Mouse (Mus musculus) midbrain, embryonic 12.5 days (tissue): Measurements from ENCODE around the gene Nol12. TPM values are rescaled to one million over a fixed set of nuclear protein-coding genes. Genes with fewer than 3 reads are reported as not detected.

Source experiments
- ATAC-seq: fragments of 200-750 bp; cut with Nextera tagmentation; 2 replicates; pipeline ENCODE4 v1.8.0; 2017; ENCODE audit warnings: low read depth, moderate TSS enrichment, moderate library complexity; ENCODE audit not compliant: low FRiP score
- H3K27ac ChIP-seq: fragments of 300-500 bp; sonication (generic); replicated peaks from 2 replicates; pipeline ENCODE4 v1.5.1; 2016; ENCODE audit warnings: mild to moderate bottlenecking
- H3K27me3 ChIP-seq: fragments of 300-500 bp; sonication (generic); 2 replicates; pipeline ENCODE4 v1.6.1; 2016; ENCODE audit warnings: mild to moderate bottlenecking
- H3K36me3 ChIP-seq: fragments of 300-500 bp; sonication (generic); 2 replicates; pipeline ENCODE4 v1.6.1; 2016
- H3K4me1 ChIP-seq: fragments of 300-500 bp; sonication (generic); 2 replicates; pipeline ENCODE4 v1.6.1; 2016
- H3K4me2 ChIP-seq: fragments of 300-500 bp; sonication (generic); replicated peaks from 2 replicates; pipeline ENCODE4 v1.6.1; 2016; ENCODE audit warnings: mild to moderate bottlenecking, moderate library complexity
- H3K4me3 ChIP-seq: fragments of 300-500 bp; sonication (generic); 2 replicates; pipeline ENCODE4 v1.5.1; 2016; ENCODE audit warnings: mild to moderate bottlenecking
- H3K9ac ChIP-seq: fragments of 300-500 bp; sonication (generic); replicated peaks from 2 replicates; pipeline ENCODE4 v1.6.1; 2016; ENCODE audit warnings: mild to moderate bottlenecking, moderate library complexity
- H3K9me3 ChIP-seq: fragments of 300-500 bp; sonication (generic); 2 replicates; pipeline ENCODE4 v1.6.1; 2016; ENCODE audit warnings: mild to moderate bottlenecking
- WGBS: fragments of 180-500 bp; shearing (Covaris S2); methylation state at CpG from one replicate; pipeline ENCODE4 v1.1.7; 2016; 5-methylcytosine and 5-hydroxymethylcytosine counted together
- polyA plus RNA-seq: library from polyadenylated mRNA; unstranded; fragments of >200 nt; fragmentation: Nextera tagmentation; extraction: Ambion mirVana; gene quantifications from 2 replicates; pipeline ENCODE4 v1.2.1, GENCODE M21; 2016

Gene Nol12
- polyA plus RNA-seq, 1 experiment from 2014 or later = 59.6 TPM

DNA sequence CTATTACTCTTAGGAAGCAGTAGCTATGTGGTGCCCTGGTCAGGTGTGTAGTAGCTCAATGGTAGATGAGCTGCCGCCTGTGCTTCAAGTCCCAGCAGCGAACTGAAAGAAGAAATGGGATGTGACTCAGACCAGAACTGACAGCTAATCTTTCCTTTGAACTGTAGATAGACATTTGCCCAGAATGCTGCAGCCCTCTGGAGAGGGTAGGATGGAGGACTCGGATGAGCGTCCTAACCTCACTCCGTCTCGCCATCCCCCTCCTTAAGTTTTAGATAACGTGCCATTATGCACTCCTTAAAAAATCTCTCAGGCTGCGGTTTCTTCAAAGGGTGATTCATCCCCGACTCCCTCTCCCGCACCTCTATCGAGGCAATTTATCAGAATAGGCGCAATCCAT lies 14.8 kb upstream of the Nol12 start:
- Histone ChIP-seq H3K9ac (no peak overlapping the region), H3K27ac (no peak overlapping the region), H3K36me3 (peaks cover 20% of the 10 kb centered on the region), H3K4me1 (peaks cover 20% of the 10 kb centered on the region), H3K27me3 (0 out of 2 replicates have a peak, but pooled peaks cover 5% of the 10 kb centered on the region), H3K9me3 (no peaks in the 10 kb centered on the region), H3K4me3 (no peak overlapping the region), H3K4me2 (no peak overlapping the region)
- ATAC-seq = no peak
- 83% methylated on average over 12 of the region's 12 CpGs for WGBS

DNA sequence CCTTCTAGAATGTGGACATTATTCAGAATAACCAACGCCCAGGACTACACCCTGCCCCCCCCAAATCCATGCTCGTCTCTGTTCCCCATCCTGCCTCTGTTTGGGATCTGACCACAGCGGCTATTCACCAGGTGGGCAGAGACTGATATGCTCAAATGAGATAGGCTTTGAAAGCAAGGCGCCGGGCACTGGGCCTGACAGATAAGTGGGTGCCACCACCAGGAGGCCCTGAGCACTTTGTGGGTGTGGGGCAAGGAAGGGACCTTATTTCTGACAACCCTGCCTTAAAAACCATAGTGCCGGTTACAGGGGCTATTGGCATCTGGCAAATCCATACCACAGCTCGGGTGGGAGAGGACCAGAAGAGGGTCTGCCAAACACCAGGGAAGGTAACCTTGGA lies 12.0 kb upstream of the Nol12 start:
- H3K4me1 ChIP-seq = peaks cover 26% of the 10 kb centered on the region
- no peak overlapping the region for H3K27ac ChIP-seq
- H3K27me3 ChIP-seq = peaks cover 28% of the 10 kb centered on the region
- no peak for ATAC-seq
- no peak overlapping the region for H3K4me3 ChIP-seq
- no peaks in the 10 kb centered on the region for H3K9me3 ChIP-seq
- H3K9ac ChIP-seq = no peak overlapping the region
- 87% methylated on average over 7 of the region's 7 CpGs for WGBS
- H3K4me2 ChIP-seq = no peak overlapping the region
- H3K36me3 ChIP-seq = peaks cover 15% of the 10 kb centered on the region

DNA sequence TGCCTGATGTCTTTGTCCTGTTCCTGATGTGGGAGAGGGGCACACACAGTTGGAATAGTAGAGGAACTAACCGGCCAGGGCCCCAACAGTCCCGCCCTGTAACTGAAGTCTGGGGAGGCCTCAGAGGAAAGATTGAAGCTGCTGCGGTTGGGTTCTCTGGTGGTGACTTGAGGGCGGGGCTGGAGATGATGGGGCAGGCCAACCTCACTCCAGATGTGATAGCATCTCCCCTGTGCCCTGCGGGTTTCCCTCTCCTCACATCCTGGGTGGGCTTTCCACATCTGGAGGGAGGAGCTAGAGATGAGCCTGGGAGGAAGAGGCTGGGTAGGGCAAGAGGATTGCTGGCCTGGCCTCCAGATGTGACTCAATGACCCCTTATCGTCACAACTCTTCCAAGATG lies 11.1 kb upstream of the Nol12 start:
- peaks cover 35% of the 10 kb centered on the region for H3K4me1 ChIP-seq
- no peak overlapping the region for H3K9ac ChIP-seq
- WGBS = 74% methylated on average over 6 of the region's 6 CpGs
- no peak for ATAC-seq
- H3K4me2 ChIP-seq = no peak overlapping the region
- H3K9me3 ChIP-seq = no peaks in the 10 kb centered on the region
- peaks cover 8% of the 10 kb centered on the region for H3K36me3 ChIP-seq
- H3K4me3 ChIP-seq = no peak overlapping the region
- H3K27me3 ChIP-seq = peaks cover 28% of the 10 kb centered on the region
- H3K27ac ChIP-seq = no peak overlapping the region

DNA sequence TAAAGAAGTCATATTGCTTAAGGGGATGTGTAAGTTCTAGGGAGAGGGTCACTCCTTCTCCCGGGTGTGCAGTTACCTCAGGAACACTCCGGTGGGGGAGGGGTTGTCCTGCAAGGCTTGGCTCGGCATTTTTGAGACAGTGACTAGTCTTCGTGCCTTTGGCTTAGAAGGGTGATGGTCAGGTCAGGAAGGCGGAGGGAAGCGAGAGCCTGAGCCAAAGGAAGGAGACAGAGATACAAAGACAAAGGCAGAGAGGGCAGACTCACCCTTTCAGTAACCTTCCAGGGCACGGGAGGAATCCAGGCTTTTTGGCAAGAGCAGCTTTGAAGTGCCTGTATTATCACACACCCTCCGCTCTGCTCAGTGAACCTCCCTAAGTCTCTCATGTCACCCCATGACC lies 9.6 kb upstream of the Nol12 start:
- Histone ChIP-seq H3K27me3 (peaks cover 28% of the 10 kb centered on the region), H3K36me3 (no peaks in the 10 kb centered on the region), H3K4me1 (peaks cover 36% of the 10 kb centered on the region), H3K9ac (no peak overlapping the region), H3K4me2 (no peak overlapping the region), H3K4me3 (no peak overlapping the region), H3K9me3 (no peaks in the 10 kb centered on the region), H3K27ac (no peak overlapping the region)
- ATAC-seq = no peak
- WGBS = 31% methylated on average over 8 of the region's 8 CpGs

DNA sequence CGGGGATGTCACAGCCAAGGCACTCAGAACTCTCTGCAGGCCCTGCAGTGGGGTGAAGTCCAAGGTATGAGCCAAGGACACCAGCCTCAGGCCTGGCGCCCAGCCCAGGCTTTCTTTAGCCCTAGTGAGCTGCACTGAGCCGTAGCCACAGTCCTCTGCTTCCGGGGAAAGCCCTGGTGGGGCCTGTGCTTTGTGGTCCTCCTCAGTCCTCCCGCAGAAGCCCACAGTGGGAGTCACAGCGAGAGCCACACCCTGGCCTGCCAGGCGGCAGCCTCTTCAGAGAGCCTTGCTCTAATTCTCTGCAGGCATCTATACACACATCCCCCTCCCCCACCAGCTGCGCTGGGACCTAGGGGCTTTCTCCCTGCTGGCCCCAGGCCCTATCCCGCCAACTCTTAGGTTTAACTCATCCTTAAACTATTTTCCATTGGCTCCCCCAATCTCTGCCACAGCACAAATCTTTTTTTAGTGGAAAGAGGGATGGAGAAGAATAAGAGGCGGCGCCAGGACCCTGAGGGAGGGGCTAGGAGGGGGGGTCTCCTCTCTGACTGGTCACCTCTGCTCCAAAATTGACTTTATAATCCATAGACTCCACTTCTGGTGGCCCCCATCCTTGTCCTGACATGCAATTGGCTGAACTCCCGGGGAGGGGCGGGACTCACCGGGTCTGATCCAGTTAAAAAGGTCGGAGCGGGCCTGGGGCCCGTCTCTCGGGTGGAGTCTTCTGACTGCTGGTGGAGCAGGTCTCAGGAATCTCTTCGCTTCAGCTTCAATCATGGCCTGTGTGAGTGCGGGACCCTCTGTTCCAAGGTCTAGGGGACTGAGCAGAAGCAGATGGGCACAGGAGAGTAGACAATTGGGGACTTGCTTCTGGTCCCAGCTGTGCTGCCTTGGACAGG lies 8.5 kb upstream of the Nol12 start, which contains the start of gene Lgals1:
Gene Lgals1, plus strand, starts transcription at position 705 of the 899 bp plus-strand sequence.
- H3K4me1 ChIP-seq = peaks cover 36% of the 10 kb centered on the region
- H3K27me3 ChIP-seq = peaks cover 28% of the 10 kb centered on the region
- no peak within 1 kb of the TSS; the same call in 1 of the 2 replicates for H3K9ac ChIP-seq
- peak within 1 kb of the TSS; percentile 54 for H3K4me2 ChIP-seq
- H3K36me3 ChIP-seq = no peaks in the 10 kb centered on the region
- no peaks in the 10 kb centered on the region for H3K9me3 ChIP-seq
- H3K27ac ChIP-seq = peak within 1 kb of the TSS; percentile 61
- H3K4me3 ChIP-seq = peak within 1 kb of the TSS; percentile 30
- ATAC-seq = 0 out of 2 replicates have a peak, but pooled peaks have one; percentile 35
- WGBS = 6% methylated on average over 20 of the region's 20 CpGs

DNA sequence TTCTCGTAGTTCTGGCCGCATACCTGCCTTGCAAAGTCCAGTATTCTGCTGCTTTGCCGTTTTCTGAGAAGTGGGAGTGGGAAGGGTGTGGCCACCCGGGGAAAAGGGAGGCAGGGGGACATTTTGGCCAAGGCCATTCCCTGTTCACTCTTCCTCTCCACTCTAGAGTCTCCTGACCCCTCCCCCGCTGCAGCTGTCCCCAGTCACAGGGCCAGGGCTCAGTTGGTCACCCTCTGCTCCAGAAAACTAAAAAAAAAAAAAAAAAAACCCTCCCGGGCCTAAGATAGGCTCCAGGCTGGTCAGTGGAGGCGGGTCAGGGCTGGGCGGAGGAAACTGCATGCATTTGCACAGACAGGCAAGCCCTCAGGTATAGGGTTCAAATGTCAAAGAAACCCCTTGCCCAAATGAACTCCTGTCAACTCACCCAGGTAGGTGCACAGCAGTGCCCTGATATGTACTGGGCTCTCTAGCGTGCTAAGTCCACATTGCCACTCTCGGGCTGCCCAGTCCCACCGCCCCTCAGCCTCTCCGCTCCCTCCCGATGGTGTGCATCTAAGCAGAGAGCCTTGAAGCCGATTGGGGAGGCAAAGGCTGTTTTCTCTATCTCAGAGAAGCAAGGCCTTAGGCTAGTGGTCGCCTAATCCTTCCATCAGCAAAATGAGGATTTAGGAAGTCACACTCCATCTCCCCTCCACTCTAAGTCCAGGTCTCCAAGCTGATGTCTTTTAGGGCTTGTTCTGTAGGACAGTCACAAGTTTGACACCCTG lies 7.5 kb upstream of the Nol12 start:
- Histone ChIP-seq H3K4me3 (peak overlapping the region; percentile 30), H3K36me3 (no peaks in the 10 kb centered on the region), H3K27me3 (peaks cover 28% of the 10 kb centered on the region), H3K27ac (0 out of 2 replicates have a peak overlapping the region, but pooled peaks have one; percentile 6), H3K4me1 (peaks cover 36% of the 10 kb centered on the region), H3K4me2 (peak overlapping the region; percentile 54), H3K9me3 (no peaks in the 10 kb centered on the region), H3K9ac (no peak overlapping the region; the same call in 1 of the 2 replicates)
- 24% methylated on average over 15 of the region's 15 CpGs for WGBS
- ATAC-seq = peak; percentile 35; the same call in 1 of the 2 replicates

GRCm38 (mm10) chr15:78927788-78928457 lies 6.8 kb upstream of the Nol12 start:
- Histone ChIP-seq H3K9ac (peak overlapping the region; percentile 48), H3K4me3 (peak overlapping the region; percentile 30), H3K27me3 (peaks cover 28% of the 10 kb centered on the region), H3K4me1 (peaks cover 36% of the 10 kb centered on the region), H3K4me2 (peak overlapping the region; percentile 54), H3K36me3 (no peaks in the 10 kb centered on the region), H3K9me3 (no peaks in the 10 kb centered on the region), H3K27ac (no peak overlapping the region)
- under 1% methylated on average over 34 of the region's 35 CpGs for WGBS
- ATAC-seq = peak; percentile 50; the same call in 1 of the 2 replicates

DNA sequence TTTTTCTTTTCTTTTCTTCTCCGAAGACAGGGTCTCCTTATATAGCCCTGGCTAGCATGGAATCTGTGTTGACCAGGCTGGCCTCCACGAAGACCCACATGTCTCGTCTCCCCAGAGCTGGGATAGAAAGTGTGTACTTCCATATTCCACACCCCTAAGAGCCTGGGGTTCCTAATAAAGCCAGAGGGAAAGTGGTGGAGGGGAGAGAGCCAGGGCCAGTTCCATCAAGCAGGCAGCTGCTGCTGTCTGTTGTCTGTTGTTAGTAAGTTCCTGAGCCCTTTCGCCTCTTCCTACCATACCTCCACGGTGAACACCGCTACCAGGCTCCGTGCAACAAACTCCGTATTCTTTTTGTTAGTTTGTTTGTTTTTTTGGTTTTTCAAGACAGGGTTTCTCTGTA lies 6.2 kb upstream of the Nol12 start:
- Histone ChIP-seq H3K9ac (peak overlapping the region; percentile 48), H3K36me3 (no peaks in the 10 kb centered on the region), H3K27me3 (peaks cover 31% of the 10 kb centered on the region), H3K9me3 (no peaks in the 10 kb centered on the region), H3K4me1 (peaks cover 36% of the 10 kb centered on the region), H3K4me2 (peak overlapping the region; percentile 54), H3K4me3 (peak overlapping the region; percentile 30), H3K27ac (no peak overlapping the region)
- ATAC-seq = no peak
- 55% methylated on average over 8 of the region's 8 CpGs for WGBS

GRCm38 (mm10) chr15:78930192-78930706 lies 4.5 kb upstream of the Nol12 start:
- H3K4me1 ChIP-seq = peaks cover 33% of the 10 kb centered on the region
- no peak overlapping the region for H3K27ac ChIP-seq
- no peak overlapping the region for H3K9ac ChIP-seq
- no peaks in the 10 kb centered on the region for H3K36me3 ChIP-seq
- no peak overlapping the region for H3K4me3 ChIP-seq
- peaks cover 26% of the 10 kb centered on the region for H3K27me3 ChIP-seq
- 95% methylated on average over 6 of the region's 6 CpGs for WGBS
- H3K4me2 ChIP-seq = no peak overlapping the region
- H3K9me3 ChIP-seq = no peaks in the 10 kb centered on the region
- no peak for ATAC-seq

GRCm38 (mm10) chr15:78930801-78931426 lies 3.8 kb upstream of the Nol12 start:
- no peak for ATAC-seq
- no peak overlapping the region for H3K4me3 ChIP-seq
- 88% methylated on average over 7 of the region's 7 CpGs for WGBS

DNA sequence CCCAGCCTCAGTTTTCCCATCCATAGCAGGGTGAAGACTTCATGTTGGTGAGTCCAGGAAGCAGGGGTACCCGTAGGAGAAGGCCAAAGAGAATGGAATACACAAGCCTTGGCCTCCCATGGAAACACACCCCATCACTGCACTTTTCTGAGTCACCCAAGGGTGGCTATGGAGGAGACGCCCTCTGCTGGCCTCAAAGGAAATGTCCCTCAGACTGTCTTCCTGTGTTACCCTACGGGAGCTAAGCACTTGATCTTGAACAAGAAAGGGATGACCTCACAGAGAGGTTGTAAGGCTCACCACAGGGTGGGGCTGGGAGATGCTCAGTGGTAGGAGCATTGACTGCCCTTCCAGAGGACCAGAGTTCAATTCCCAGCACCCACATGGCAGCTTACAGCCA lies 3.2 kb upstream of the Nol12 start:
- H3K4me2 ChIP-seq = no peak overlapping the region
- no peak overlapping the region for H3K27ac ChIP-seq
- WGBS = 33% methylated on average over 3 of the region's 3 CpGs
- ATAC-seq = no peak
- H3K4me1 ChIP-seq = peaks cover 34% of the 10 kb centered on the region
- no peaks in the 10 kb centered on the region for H3K9me3 ChIP-seq
- no peak overlapping the region for H3K9ac ChIP-seq
- H3K27me3 ChIP-seq = peaks cover 14% of the 10 kb centered on the region
- no peak overlapping the region for H3K4me3 ChIP-seq
- H3K36me3 ChIP-seq = peaks cover under 1% of the 10 kb centered on the region; the same call in 1 of the 2 replicates

More at GRCm38 (mm10) chr15:78930801-78931426, 3.8 kb upstream of the Nol12 start:
- H3K36me3 ChIP-seq = no peaks in the 10 kb centered on the region
- H3K27me3 ChIP-seq = peaks cover 20% of the 10 kb centered on the region
- H3K4me1 ChIP-seq = peaks cover 34% of the 10 kb centered on the region
- no peak overlapping the region for H3K4me2 ChIP-seq
- no peaks in the 10 kb centered on the region for H3K9me3 ChIP-seq
- H3K9ac ChIP-seq = no peak overlapping the region
- no peak overlapping the region for H3K27ac ChIP-seq
